Mouse (Mus musculus) kidney, adult 2 months (tissue): ENCODE results near the gene Chrnd.

ENCODE experiments used
- CTCF ChIP-seq: fragments of 200-500 bp; conservative IDR thresholded peaks from 2 replicates; pipeline ENCODE4 v1.5.1; 2011; ENCODE audit warnings: low read depth, mild to moderate bottlenecking, control low read depth, low read length, moderate library complexity, mixed read lengths; ENCODE audit not compliant: insufficient read depth, insufficient read length
- POLR2A ChIP-seq: fragments of 200-500 bp; IDR thresholded peaks from one replicate; pipeline ENCODE4 v1.6.1; 2011; ENCODE audit warnings: low read depth, low read length, control low read depth

GRCm38 (mm10) chr1:87164796-87165184 lies 25.6 kb upstream of the Chrnd start:
- TF ChIP-seq CTCF: no peak
- TF ChIP-seq POLR2A: no peak
